Mouse (Mus musculus) macrophage (primary cell): Measurements from ENCODE around the gene AC131692.1. TPM values are rescaled to one million over a fixed set of nuclear protein-coding genes. Genes with fewer than 3 reads are reported as not detected.

Source experiments
- H3K27ac ChIP-seq: fragments of 350-480 bp; formaldehyde crosslinking; 2 replicates; pipeline ENCODE4 v1.9.0; 2021
- H3K36me3 ChIP-seq: fragments of 350-480 bp; formaldehyde crosslinking; 2 replicates; pipeline ENCODE4 v1.9.0; 2021; ENCODE audit errors: inconsistent target
- H3K4me3 ChIP-seq: fragments of 350-480 bp; formaldehyde crosslinking; 2 replicates; pipeline ENCODE4 v1.9.0; 2021; ENCODE audit errors: inconsistent target
- H3K79me2 ChIP-seq: fragments of 350-480 bp; formaldehyde crosslinking; 2 replicates; pipeline ENCODE4 v1.9.0; 2021; ENCODE audit errors: inconsistent target
- WGBS: methylation state at CpG from one replicate; pipeline ENCODE4 v1.1.7; 2026; ENCODE audit warnings: inconsistent platforms; ENCODE audit not compliant: missing documents; 5-methylcytosine and 5-hydroxymethylcytosine counted together
- polyA plus RNA-seq: library from polyadenylated mRNA; stranded (reverse); fragments of 250-400 nt; gene quantifications from 3 replicates; pipeline ENCODE4 v1.2.4, GENCODE M21; 2018; ENCODE audit warnings: inconsistent platforms

AC131692.1 gene
- polyA plus RNA-seq, 1 experiment from 2014 or later = 0.29 TPM

GRCm38 (mm10) chr19:6061021-6061533 lies 33.1 kb upstream of the AC131692.1 start, which contains the start of gene Znhit2:
Znhit2 (plus strand) TSS chr19:6061192.
- peak within 1 kb of the TSS; percentile 62 for H3K4me3 ChIP-seq
- no peaks in the 10 kb centered on the region for H3K36me3 ChIP-seq
- peak within 1 kb of the TSS; percentile 58 for H3K27ac ChIP-seq
- under 1% methylated on average over 57 of the region's 58 CpGs for WGBS
- H3K79me2 ChIP-seq = peaks cover 51% of the 10 kb centered on the region

GRCm38 (mm10) chr19:6061641-6062302 lies 32.4 kb upstream of the AC131692.1 start:
- no peaks in the 10 kb centered on the region for H3K36me3 ChIP-seq
- under 1% methylated on average over 43 of the region's 44 CpGs for WGBS
- H3K4me3 ChIP-seq = peak overlapping the region; percentile 62
- peaks cover 44% of the 10 kb centered on the region for H3K79me2 ChIP-seq
- H3K27ac ChIP-seq = peak overlapping the region; percentile 58

- Histone ChIP-seq H3K79me2 (peaks cover 38% of the 10 kb centered on the region), H3K27ac (peak overlapping the region; percentile 58; the same call in 1 of the 2 replicates), H3K36me3 (no peaks in the 10 kb centered on the region), H3K4me3 (peak overlapping the region; percentile 62)
- WGBS = 63% methylated on average over 5 of the region's 5 CpGs
Measured at GRCm38 (mm10) chr19:6062418-6062817, 31.8 kb upstream of the AC131692.1 start.

- WGBS = 100% methylated on average over 4 of the region's 6 CpGs
Measured at GRCm38 (mm10) chr19:6063081-6063480, 31.1 kb upstream of the AC131692.1 start.

GRCm38 (mm10) chr19:6066571-6066970 lies 27.6 kb upstream of the AC131692.1 start:
- H3K27ac ChIP-seq = 0 out of 2 replicates have a peak overlapping the region, but pooled peaks have one; percentile 79
- peaks cover 16% of the 10 kb centered on the region for H3K79me2 ChIP-seq
- WGBS = 38% methylated on average over 5 of the region's 5 CpGs
- H3K4me3 ChIP-seq = peak overlapping the region; percentile 76
- H3K36me3 ChIP-seq = peaks cover 18% of the 10 kb centered on the region; the same call in 1 of the 2 replicates

More at GRCm38 (mm10) chr19:6063081-6063480, 31.1 kb upstream of the AC131692.1 start:
- Histone ChIP-seq H3K4me3 (no peak overlapping the region), H3K79me2 (peaks cover 33% of the 10 kb centered on the region), H3K36me3 (no peaks in the 10 kb centered on the region), H3K27ac (no peak overlapping the region)

GRCm38 (mm10) chr19:6067011-6067723 lies 27.1 kb upstream of the AC131692.1 start:
- H3K36me3 ChIP-seq = peaks cover 18% of the 10 kb centered on the region; the same call in 1 of the 2 replicates
- H3K27ac ChIP-seq = peak overlapping the region; percentile 79
- peaks cover 14% of the 10 kb centered on the region for H3K79me2 ChIP-seq
- peak overlapping the region; percentile 76 for H3K4me3 ChIP-seq
- 3% methylated on average over 25 of the region's 30 CpGs for WGBS

GRCm38 (mm10) chr19:6067724-6068415 lies 26.3 kb upstream of the AC131692.1 start, which contains the start of gene Tm7sf2:
Tm7sf2 (minus strand) TSS chr19:6068373.
- Histone ChIP-seq H3K36me3 (peaks cover 18% of the 10 kb centered on the region; the same call in 1 of the 2 replicates), H3K4me3 (peak within 1 kb of the TSS; percentile 76), H3K79me2 (peaks cover 14% of the 10 kb centered on the region), H3K27ac (peak within 1 kb of the TSS; percentile 79)
- WGBS = 21% methylated on average over 33 of the region's 33 CpGs

GRCm38 (mm10) chr19:6068951-6069350 lies 25.3 kb upstream of the AC131692.1 start:
- Histone ChIP-seq H3K4me3 (no peak overlapping the region), H3K36me3 (peaks cover 18% of the 10 kb centered on the region; the same call in 1 of the 2 replicates), H3K79me2 (peaks cover 18% of the 10 kb centered on the region), H3K27ac (no peak overlapping the region)
- WGBS = 90% methylated on average over 4 of the region's 4 CpGs

- 89% methylated on average over 8 of the region's 10 CpGs for WGBS
- Histone ChIP-seq H3K79me2 (peaks cover 22% of the 10 kb centered on the region), H3K4me3 (no peak overlapping the region), H3K36me3 (peaks cover 18% of the 10 kb centered on the region; the same call in 1 of the 2 replicates), H3K27ac (no peak overlapping the region)
Measured at GRCm38 (mm10) chr19:6069851-6070250, 24.4 kb upstream of the AC131692.1 start.

GRCm38 (mm10) chr19:6070571-6071250 lies 23.5 kb upstream of the AC131692.1 start:
- WGBS = 93% methylated on average over 31 of the region's 31 CpGs
- no peak overlapping the region for H3K27ac ChIP-seq
- H3K79me2 ChIP-seq = peaks cover 30% of the 10 kb centered on the region
- peaks cover 18% of the 10 kb centered on the region; the same call in 1 of the 2 replicates for H3K36me3 ChIP-seq
- no peak overlapping the region for H3K4me3 ChIP-seq

GRCm38 (mm10) chr19:6071261-6071660 lies 23.0 kb upstream of the AC131692.1 start:
- 60% methylated on average over 11 of the region's 19 CpGs for WGBS
- Histone ChIP-seq H3K27ac (no peak overlapping the region), H3K79me2 (peaks cover 36% of the 10 kb centered on the region), H3K4me3 (no peak overlapping the region), H3K36me3 (peaks cover 18% of the 10 kb centered on the region; the same call in 1 of the 2 replicates)

GRCm38 (mm10) chr19:6073889-6074288 lies 20.3 kb upstream of the AC131692.1 start:
- H3K27ac ChIP-seq = peak overlapping the region; percentile 72
- WGBS = 32% methylated on average over 5 of the region's 5 CpGs
- peaks cover 42% of the 10 kb centered on the region for H3K79me2 ChIP-seq
- H3K4me3 ChIP-seq = peak overlapping the region; percentile 7; the same call in 1 of the 2 replicates
- peaks cover 14% of the 10 kb centered on the region; the same call in 1 of the 2 replicates for H3K36me3 ChIP-seq

- Histone ChIP-seq H3K36me3 (peaks cover 15% of the 10 kb centered on the region), H3K4me3 (peak within 1 kb of the TSS; percentile 89), H3K27ac (peak within 1 kb of the TSS; percentile 54), H3K79me2 (peaks cover 42% of the 10 kb centered on the region)
- 2% methylated on average over 31 of the region's 33 CpGs for WGBS
Measured at GRCm38 (mm10) chr19:6076564-6077393, 17.4 kb upstream of the AC131692.1 start, which contains the start of gene Vps51. Vps51 (minus strand) TSS chr19:6077231.
